Mouse (Mus musculus) erythroid progenitor cell, adult 5-6 weeks (primary cell): Measurements from ENCODE around the gene Heatr4. TPM values are rescaled to one million over a fixed set of nuclear protein-coding genes. Genes with fewer than 3 reads are reported as not detected.
"Not testable (repeated sequence)": the region's sequence is repeated elsewhere in the genome, so short reads cannot be mapped to it uniquely, and the experiment has no call there.

ENCODE experiments used
- ATAC-seq: replicated peaks from 2 replicates; pipeline ENCODE4 v1.8.0; 2016; ENCODE audit warnings: moderate number of reproducible peaks, mild to moderate bottlenecking, moderate TSS enrichment, inconsistent platforms; ENCODE audit not compliant: poor library complexity, low FRiP score, severe bottlenecking
- total RNA-seq, 2 experiments: library from RNA; stranded (forward) in 1 of 2; stranded (reverse) in 1 of 2; fragments of 150-400 nt in 1 of 2; fragments of 186-747, 209-891 nt in 1 of 2; gene quantifications; 2 replicates each; pipeline versions ENCODE4 v1.2.3 to v1.2.4; 2015 to 2017; ENCODE audit warnings: low replicate concordance in 2 of 2

Heatr4 gene
- total RNA-seq (2015; ENCODE audit: low replicate concordance) = not detected in 2 replicates
- total RNA-seq (2017; ENCODE audit: low replicate concordance) = not detected in 2 replicates

GRCm38 (mm10) chr12:83984752-83985151 lies at the start of gene Heatr4:
TSS of gene Heatr4 (minus strand) at chr12:83984852.
- ATAC-seq = no peak

DNA sequence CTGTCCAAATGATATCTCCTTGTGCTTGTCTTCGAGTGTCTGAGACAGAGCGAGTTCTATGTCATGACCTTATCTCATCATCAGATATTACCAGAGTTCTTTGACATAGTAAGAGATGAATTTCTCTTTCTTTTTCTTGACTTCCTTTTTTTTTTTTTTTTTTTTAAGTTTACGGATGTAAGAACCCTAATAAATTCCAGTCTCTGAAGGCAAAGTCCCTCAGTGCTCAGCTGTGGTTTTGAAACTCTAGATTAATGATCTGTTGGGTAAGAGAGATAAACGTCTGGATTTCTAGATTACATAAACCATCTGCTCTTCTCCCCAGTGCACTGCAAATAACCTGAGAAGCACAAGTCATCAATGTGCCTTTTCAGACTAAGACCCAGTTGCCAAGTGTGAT lies 49.5 kb upstream of the Heatr4 start:
- no peak for ATAC-seq

DNA sequence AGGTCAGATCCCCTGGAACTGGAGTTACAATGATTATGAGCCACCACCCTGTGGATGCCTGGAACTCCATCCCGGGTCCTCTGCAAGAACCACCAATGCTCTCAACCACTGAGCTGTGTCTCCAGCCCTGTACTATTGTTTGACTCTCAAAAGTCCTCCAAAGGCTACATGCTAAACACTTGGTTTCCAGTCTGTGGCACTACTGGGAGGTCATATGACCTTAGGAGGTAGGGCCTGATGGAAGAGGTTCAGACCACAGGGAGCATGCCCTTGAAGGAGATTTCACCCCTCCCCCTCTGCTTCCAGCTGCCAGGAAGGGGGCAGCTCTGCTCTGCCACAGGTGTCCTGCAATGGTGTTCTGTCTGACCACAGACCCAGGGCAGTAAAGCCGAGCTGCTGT lies 48.6 kb upstream of the Heatr4 start:
- not testable (repeated sequence) for ATAC-seq

GRCm38 (mm10) chr12:84032854-84033253 lies 48.2 kb upstream of the Heatr4 start:
- ATAC-seq = no peak

DNA sequence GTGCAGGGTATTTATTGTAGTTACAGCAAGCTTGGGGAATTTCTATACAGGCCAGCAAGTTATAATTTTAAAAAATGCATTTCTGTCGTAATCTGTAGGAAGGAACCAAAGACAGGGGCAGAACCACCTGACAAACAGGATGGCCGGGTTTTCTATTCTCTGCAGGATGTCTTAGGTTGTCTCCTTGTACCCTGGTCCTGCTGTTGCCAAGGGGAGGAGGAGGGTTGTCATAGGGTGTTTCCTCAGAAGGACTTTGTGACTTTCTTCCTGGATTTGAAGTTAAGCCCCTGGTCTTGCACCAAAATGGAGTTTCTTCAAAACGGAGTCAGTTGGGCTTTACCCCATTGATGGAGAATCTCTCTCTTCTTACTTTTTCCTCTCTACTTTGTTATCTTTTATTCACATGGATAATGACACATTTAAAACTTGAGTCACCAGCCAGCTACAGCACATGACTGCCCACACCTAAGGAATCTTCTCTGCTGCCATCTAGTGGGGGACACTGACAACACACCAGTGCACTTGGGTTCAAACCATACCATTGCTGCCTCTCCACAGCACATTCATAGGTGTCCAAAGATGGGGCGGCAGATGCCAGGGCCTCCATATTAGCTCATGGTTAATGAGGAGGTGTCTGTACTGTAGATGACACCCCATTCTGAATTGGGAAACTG lies 46.1 kb upstream of the Heatr4 start:
- peak; percentile 81 for ATAC-seq

- not testable (repeated sequence) for ATAC-seq
Measured at GRCm38 (mm10) chr12:84029043-84029442, 44.4 kb upstream of the Heatr4 start.

GRCm38 (mm10) chr12:84028328-84028727 lies 43.7 kb upstream of the Heatr4 start:
- ATAC-seq = not testable (repeated sequence)

DNA sequence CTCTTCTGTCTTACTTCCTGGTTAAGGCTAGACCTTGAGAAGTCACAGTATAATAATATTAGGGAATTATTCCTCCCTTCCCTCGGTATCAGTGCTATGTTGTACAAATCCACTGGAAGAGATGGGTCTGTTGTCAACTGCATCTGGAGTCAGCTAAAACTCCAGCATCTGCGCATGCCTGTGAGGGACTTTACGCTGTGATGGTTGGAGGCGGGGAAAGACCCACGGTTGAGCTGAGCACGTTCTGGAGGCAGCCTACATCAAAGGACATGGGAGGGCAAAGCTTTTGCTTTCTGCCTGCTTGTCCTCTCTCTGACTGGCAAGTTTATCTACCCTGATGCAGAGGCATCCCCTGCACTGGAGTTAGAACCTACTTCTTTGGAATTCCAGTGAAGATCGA lies 41.2 kb upstream of the Heatr4 start:
- no peak for ATAC-seq

- ATAC-seq = no peak
Measured at GRCm38 (mm10) chr12:84023052-84023745, 38.5 kb upstream of the Heatr4 start.

DNA sequence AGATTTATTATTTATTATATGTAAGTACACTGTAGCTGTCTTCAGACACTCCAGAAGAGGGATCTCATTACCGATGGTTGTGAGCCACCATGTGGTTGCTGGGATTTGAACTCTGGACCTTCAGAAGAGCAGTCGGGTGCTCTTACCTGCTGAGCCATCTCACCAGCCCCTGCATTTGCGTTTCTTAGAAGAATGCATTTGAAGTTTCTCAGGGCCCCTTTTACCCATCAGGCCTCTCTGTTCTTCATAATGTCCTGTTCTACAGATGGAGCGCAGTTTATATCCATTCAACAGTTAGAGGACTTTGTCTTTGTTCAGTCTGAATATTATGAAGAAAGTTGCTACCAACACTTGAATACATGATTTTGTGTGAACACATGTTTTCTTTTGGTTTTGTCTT lies 37.6 kb upstream of the Heatr4 start:
- not testable (repeated sequence) for ATAC-seq

DNA sequence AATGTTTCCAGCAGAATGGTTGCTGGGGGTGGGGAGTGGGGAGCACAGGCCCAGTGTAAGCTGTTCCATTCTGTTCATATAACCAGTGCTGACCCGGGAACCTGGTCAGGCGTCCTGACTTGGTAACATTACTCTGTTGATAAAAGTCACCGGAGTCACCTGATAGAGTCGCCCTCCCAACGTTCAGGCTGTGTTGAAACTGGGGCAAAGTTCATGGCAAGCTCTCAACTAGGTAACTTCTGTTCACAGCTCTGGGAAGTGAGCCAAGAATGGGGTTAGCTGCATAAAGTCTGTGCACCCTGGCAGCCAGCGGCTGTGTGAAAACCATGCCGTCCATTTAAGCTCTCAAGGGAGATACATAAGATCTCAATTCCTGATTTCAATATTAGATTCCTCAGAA lies 35.9 kb upstream of the Heatr4 start:
- not testable (repeated sequence) for ATAC-seq

DNA sequence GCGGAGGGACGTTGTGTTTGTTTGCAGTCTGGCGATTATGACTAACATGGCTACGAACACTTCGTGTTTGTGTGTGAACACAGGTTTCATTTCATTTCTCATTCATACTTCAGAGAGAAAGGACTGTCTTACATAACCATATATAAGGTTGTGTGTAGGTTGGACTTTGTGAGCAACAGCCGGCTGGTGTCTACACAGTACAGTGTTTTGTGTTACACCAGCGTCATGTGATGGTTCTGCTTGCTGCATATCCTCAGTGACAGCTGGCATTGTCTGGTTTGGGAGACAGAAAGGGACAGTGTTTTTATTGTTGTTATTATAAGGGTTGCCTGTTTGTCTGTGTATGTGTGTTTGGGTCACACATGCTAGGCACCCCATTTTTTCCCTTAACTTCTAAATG lies 29.0 kb upstream of the Heatr4 start:
- no peak for ATAC-seq

DNA sequence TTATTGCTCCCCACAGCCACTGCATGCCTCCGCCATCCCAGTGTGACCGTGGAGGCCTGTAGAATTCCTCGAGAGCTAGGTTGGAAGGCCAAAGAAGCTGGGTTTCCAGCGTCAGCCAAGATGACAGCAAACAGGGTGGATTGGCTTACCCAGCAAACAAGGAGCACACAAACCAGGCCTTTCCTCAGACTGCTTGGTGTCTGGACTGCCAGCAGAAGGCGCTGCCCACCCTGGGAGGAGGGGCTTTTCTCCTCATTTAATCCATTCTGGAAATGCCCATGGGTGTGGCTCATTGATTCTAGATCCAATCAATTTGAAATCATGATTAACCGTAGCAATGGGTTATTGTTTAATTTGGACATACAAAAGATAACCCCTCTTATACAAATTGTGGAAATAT lies 28.5 kb upstream of the Heatr4 start:
- ATAC-seq = no peak

DNA sequence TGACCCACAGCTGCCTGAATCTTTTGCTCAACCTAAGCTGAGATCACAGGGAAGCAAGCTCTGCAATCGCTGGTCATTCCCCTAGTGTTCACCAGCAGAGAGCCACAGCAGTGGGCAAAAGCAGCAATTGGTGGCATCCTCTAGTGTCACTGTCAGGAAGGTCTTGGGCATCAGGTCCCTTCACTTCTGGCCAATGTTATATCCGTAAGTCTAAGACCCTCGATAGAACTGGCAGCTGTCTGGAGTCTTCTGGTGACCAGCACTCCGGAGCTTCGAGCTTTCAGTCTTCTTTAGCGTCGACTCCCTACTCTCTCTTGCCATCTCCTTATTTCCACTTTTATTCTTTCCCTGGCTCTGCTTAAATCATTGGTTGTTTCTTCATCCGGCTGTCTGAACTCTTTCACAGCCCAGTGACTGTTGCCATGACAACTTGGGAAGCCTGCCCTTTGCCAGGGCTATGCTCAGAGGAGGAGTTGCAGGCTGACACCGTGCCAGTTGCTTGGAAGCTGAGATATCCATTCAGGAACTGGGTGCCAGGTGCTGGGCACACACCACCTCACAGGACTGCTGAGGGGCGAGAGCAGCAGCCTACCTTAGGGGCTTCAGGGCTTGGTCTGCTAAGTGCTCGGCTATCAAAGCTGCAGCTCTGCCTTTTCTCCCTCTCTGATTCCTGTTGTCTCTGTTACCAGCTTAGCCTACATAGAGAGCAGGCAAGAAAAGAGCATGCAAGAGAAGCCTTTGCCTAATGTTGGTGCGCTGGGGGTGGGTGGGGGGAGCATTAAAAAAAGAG lies 26.8 kb upstream of the Heatr4 start:
- ATAC-seq = no peak

GRCm38 (mm10) chr12:84010201-84010600 lies 25.5 kb upstream of the Heatr4 start:
- no peak for ATAC-seq

- not testable (repeated sequence) for ATAC-seq
Measured at GRCm38 (mm10) chr12:84009171-84009965, 24.7 kb upstream of the Heatr4 start, which contains the start of gene Acot1. TSS of gene Acot1 (plus strand) at chr12:84009490.

DNA sequence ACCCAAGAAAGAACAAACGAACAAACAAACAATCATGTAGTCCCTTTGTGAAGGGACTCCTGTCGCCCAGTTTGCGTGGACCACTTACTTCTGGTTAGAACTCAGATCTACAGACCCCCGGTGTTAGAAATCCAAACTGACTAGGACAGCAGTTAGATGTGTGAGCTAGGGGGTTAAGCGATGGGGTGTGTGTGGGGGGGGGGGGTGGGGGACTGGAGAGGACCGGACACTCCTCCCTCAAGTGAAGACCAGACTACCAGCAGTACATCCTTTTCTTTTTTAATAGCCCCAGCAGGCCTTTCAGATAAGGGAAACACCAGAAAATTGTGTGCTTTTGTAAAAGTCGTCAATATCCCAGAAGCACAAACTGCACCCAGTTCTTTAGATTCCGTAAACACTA lies 24.1 kb upstream of the Heatr4 start:
- no peak for ATAC-seq

DNA sequence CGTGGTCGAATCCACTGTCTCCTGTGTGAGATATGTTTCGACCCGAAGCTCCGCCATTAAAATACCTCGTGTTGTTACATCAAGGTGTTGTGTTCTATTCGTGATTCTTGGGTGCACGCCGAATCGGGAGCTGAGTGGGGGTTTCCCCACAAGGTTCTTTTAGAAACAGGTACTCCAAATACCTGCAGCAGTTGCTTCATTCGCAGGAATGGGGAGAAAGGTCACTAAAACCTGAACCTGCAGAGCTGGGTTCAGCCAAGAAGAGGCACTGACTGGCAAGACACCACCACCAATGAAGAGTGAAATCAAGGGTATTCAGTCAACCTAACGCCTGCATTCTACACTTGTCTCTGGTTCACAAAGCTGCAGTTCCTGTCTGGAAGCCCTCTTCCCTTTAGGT lies 23.6 kb upstream of the Heatr4 start:
- ATAC-seq = no peak

GRCm38 (mm10) chr12:84003866-84004265 lies 19.2 kb upstream of the Heatr4 start:
- ATAC-seq = no peak

DNA sequence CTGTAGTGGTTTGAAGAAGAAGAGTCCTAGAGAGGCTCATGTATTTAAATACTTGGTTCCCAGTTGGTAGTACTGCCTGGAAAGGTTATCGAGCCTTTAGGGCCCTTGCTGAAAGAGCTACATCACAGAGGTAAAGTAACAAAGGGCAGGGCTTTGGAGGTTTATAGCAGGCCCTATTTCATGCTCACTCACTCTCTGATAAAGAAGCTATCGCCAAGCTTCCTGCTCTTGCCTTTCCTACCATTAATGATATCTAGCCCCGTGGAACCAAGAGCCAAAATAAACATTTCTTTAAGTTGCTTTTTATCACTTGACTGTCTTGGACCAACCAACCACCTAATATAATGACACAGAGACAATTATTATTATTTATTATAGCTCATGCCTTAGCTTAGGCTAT lies 15.8 kb upstream of the Heatr4 start:
- ATAC-seq = no peak
